ENCODE assay signal across 23 mouse cellular contexts in the genomic region with DNA sequence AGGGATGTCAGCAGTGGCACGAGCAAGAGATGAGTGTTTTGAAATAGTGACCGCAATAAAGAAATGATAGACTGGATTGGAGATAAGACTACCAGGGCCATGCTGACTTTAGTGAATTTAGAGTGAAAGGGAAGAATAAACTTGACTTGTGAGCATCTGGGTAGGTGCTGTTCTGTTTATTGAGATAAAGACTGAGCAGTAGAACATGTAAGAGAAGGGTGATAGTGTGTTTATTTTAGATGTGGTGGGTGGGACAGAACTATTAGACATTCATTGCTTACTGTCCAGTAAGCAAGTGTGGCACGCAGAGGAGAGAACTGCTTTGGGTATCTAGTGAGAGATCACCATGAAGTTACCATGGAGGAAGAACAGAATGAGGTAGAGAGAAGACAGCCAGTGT.
"Had no signal": no experiment of that assay in that cellular context is flagged by ENCODE, and none has a peak within 500 bp of the region (broad histone marks: within the 10 kb centered on the region; RNA-seq: fewer than 3 reads in every experiment).

No protein-coding gene starts in this region.

- DNase-seq: gastrocnemius, postnatal 14 days; gastrocnemius, postnatal 36 days; heart, adult 11 months; heart, adult 2 months; heart, postnatal 14 days; heart, postnatal 36 days; kidney, adult 11 months; kidney, adult 2 months; kidney, adult 9 months; kidney, postnatal 14 days; kidney, postnatal 36 days; layer of hippocampus, adult 9-11 months; layer of hippocampus, postnatal 36 days; left cerebral cortex, postnatal 4 days had no signal

- H3K4me3 ChIP-seq: heart, adult 2 months; heart, embryonic 13.5 days; heart, embryonic 15.5 days; hindbrain, embryonic 13.5 days; hindbrain, embryonic 15.5 days; kidney, embryonic 15.5 days; limb, embryonic 12.5 days had no signal

- H3K4me1 ChIP-seq: hindbrain, embryonic 13.5 days; hindbrain, embryonic 15.5 days; kidney, embryonic 15.5 days; limb, embryonic 12.5 days had no signal

- H3K9ac ChIP-seq: heart, embryonic 13.5 days; heart, embryonic 15.5 days; hindbrain, embryonic 13.5 days; hindbrain, embryonic 15.5 days; kidney, embryonic 15.5 days; limb, embryonic 12.5 days had no signal

- H3K27ac ChIP-seq: heart, adult 2 months; heart, embryonic 13.5 days; heart, embryonic 15.5 days; hindbrain, embryonic 13.5 days; hindbrain, embryonic 15.5 days; hindbrain, postnatal 0 days; kidney, embryonic 15.5 days; kidney, postnatal 0 days; limb, embryonic 12.5 days had no signal

- H3K4me2 ChIP-seq: heart, embryonic 11.5 days; heart, embryonic 13.5 days; heart, embryonic 15.5 days; hindbrain, embryonic 13.5 days; hindbrain, embryonic 15.5 days; kidney, embryonic 15.5 days; limb, embryonic 12.5 days had no signal

- H3K36me3 ChIP-seq: heart, embryonic 13.5 days; heart, embryonic 15.5 days; hindbrain, embryonic 13.5 days; hindbrain, embryonic 15.5 days; kidney, embryonic 15.5 days; limb, embryonic 12.5 days had no signal

- ATAC-seq: hindbrain, postnatal 0 days had no signal

- H3K27me3 ChIP-seq: heart, embryonic 13.5 days; heart, embryonic 15.5 days; hindbrain, embryonic 13.5 days; hindbrain, embryonic 15.5 days; kidney, embryonic 15.5 days; limb, embryonic 12.5 days had no signal

- H3K9me3 ChIP-seq: heart, embryonic 13.5 days; heart, embryonic 15.5 days; hindbrain, embryonic 13.5 days; hindbrain, embryonic 15.5 days; kidney, embryonic 15.5 days had no signal
